Mouse (Mus musculus): ENCODE measurements around the gene Metrn. TPM values are rescaled to one million over a fixed set of nuclear protein-coding genes. Genes with fewer than 3 reads are reported as not detected.
A peak's percentile ranks its signal among the peaks of the same experiment; 100 is the strongest.

The Metrn gene
- polyA plus RNA-seq, 1 experiment from 2014 or later: 40.0 TPM

- no peaks in the 10 kb centered on the region for H3K9me3 ChIP-seq
- no peak overlapping the region for H3K4me2 ChIP-seq
- H3K4me3 ChIP-seq: no peak overlapping the region
- peaks cover 29% of the 10 kb centered on the region for H3K4me1 ChIP-seq
- ATAC-seq (ENCODE audit: insufficient number of reproducible peaks, low FRiP score, low TSS enrichment, low read depth): no peak
- no peak overlapping the region for H3K27ac ChIP-seq
- no peaks in the 10 kb centered on the region for H3K27me3 ChIP-seq
- H3K9ac ChIP-seq: no peak overlapping the region
- WGBS: 73% methylated on average over 6 of the region's 6 CpGs
- H3K36me3 ChIP-seq: peaks cover 70% of the 10 kb centered on the region
These were observed 15.6 kb downstream of the Metrn start for GRCm38 (mm10) chr17:25781339-25781738.

GRCm38 (mm10) chr17:25777948-25778347 lies 19.0 kb downstream of the Metrn start:
- Histone ChIP-seq H3K36me3 (peaks cover 59% of the 10 kb centered on the region), H3K4me2 (no peak overlapping the region), H3K4me1 (peaks cover 15% of the 10 kb centered on the region), H3K27ac (no peak overlapping the region), H3K9me3 (no peaks in the 10 kb centered on the region), H3K27me3 (no peaks in the 10 kb centered on the region), H3K4me3 (no peak overlapping the region), H3K9ac (no peak overlapping the region)
- ATAC-seq (ENCODE audit: insufficient number of reproducible peaks, low FRiP score, low TSS enrichment, low read depth): no peak
- 91% methylated on average over 5 of the region's 5 CpGs for WGBS

GRCm38 (mm10) chr17:25775318-25776062 lies 21.4 kb downstream of the Metrn start:
- ATAC-seq (ENCODE audit: insufficient number of reproducible peaks, low FRiP score, low TSS enrichment, low read depth): no peak

GRCm38 (mm10) chr17:25773549-25774120 lies 23.3 kb downstream of the Metrn start, which contains the start of gene Narfl:
TSS of gene Narfl (plus strand) at chr17:25773776.
- Histone ChIP-seq H3K27me3 (no peaks in the 10 kb centered on the region; the same call in 1 of the 2 replicates), H3K4me2 (peak within 1 kb of the TSS; percentile 58), H3K4me3 (peak within 1 kb of the TSS; percentile 74), H3K4me1 (peaks cover 12% of the 10 kb centered on the region), H3K9ac (peak within 1 kb of the TSS; percentile 80), H3K9me3 (no peaks in the 10 kb centered on the region), H3K36me3 (peaks cover 16% of the 10 kb centered on the region), H3K27ac (no peak within 1 kb of the TSS)
- ATAC-seq (ENCODE audit: insufficient number of reproducible peaks, low FRiP score, low TSS enrichment, low read depth): peak; percentile 72
- under 1% methylated on average over 37 of the region's 37 CpGs for WGBS

More at GRCm38 (mm10) chr17:25775318-25776062, 21.4 kb downstream of the Metrn start:
- H3K4me1 ChIP-seq: peaks cover 12% of the 10 kb centered on the region
- no peak overlapping the region for H3K9ac ChIP-seq
- H3K4me3 ChIP-seq: no peak overlapping the region
- WGBS: 80% methylated on average over 10 of the region's 10 CpGs
- peaks cover 34% of the 10 kb centered on the region for H3K36me3 ChIP-seq
- H3K27ac ChIP-seq: no peak overlapping the region
- no peaks in the 10 kb centered on the region for H3K9me3 ChIP-seq
- H3K4me2 ChIP-seq: no peak overlapping the region
- H3K27me3 ChIP-seq: no peaks in the 10 kb centered on the region; the same call in 1 of the 2 replicates

- no peak for ATAC-seq (ENCODE audit: insufficient number of reproducible peaks, low FRiP score, low TSS enrichment, low read depth)
- 29% methylated on average over 9 of the region's 9 CpGs for WGBS
These were observed 27.6 kb downstream of the Metrn start for GRCm38 (mm10) chr17:25769331-25769730.

GRCm38 (mm10) chr17:25765886-25766285 lies 31.1 kb downstream of the Metrn start:
- Histone ChIP-seq H3K4me2 (no peak overlapping the region), H3K9ac (no peak overlapping the region), H3K4me1 (no peaks in the 10 kb centered on the region), H3K4me3 (no peak overlapping the region), H3K27me3 (peaks cover 4% of the 10 kb centered on the region; the same call in 1 of the 2 replicates), H3K27ac (no peak overlapping the region), H3K36me3 (no peaks in the 10 kb centered on the region), H3K9me3 (no peaks in the 10 kb centered on the region)
- ATAC-seq (ENCODE audit: insufficient number of reproducible peaks, low FRiP score, low TSS enrichment, low read depth): no peak
- WGBS: 15% methylated on average over 5 of the region's 5 CpGs

More at GRCm38 (mm10) chr17:25769331-25769730, 27.6 kb downstream of the Metrn start:
- Histone ChIP-seq H3K4me1 (peaks cover 4% of the 10 kb centered on the region), H3K36me3 (no peaks in the 10 kb centered on the region), H3K9ac (no peak overlapping the region), H3K27ac (no peak overlapping the region), H3K4me3 (no peak overlapping the region), H3K9me3 (no peaks in the 10 kb centered on the region), H3K27me3 (peaks cover 4% of the 10 kb centered on the region), H3K4me2 (no peak overlapping the region)

- Histone ChIP-seq H3K27ac (no peak overlapping the region), H3K9ac (no peak overlapping the region), H3K27me3 (peaks cover 1% of the 10 kb centered on the region; the same call in 1 of the 2 replicates), H3K4me3 (no peak overlapping the region), H3K9me3 (no peaks in the 10 kb centered on the region), H3K4me1 (no peaks in the 10 kb centered on the region), H3K4me2 (no peak overlapping the region), H3K36me3 (no peaks in the 10 kb centered on the region)
- no peak for ATAC-seq (ENCODE audit: insufficient number of reproducible peaks, low FRiP score, low TSS enrichment, low read depth)
- 45% methylated on average over 3 of the region's 3 CpGs for WGBS
These were observed 34.3 kb downstream of the Metrn start for GRCm38 (mm10) chr17:25762591-25762990.

GRCm38 (mm10) chr17:25761561-25761970 lies 35.4 kb downstream of the Metrn start:
- Histone ChIP-seq H3K36me3 (no peaks in the 10 kb centered on the region), H3K4me1 (no peaks in the 10 kb centered on the region), H3K4me3 (no peak overlapping the region), H3K27ac (no peak overlapping the region), H3K4me2 (no peak overlapping the region), H3K9me3 (no peaks in the 10 kb centered on the region), H3K9ac (no peak overlapping the region), H3K27me3 (no peaks in the 10 kb centered on the region)
- no peak for ATAC-seq (ENCODE audit: insufficient number of reproducible peaks, low FRiP score, low TSS enrichment, low read depth)
- 58% methylated on average over 4 of the region's 4 CpGs for WGBS

GRCm38 (mm10) chr17:25760148-25760547 lies 36.8 kb downstream of the Metrn start:
- H3K9ac ChIP-seq: no peak overlapping the region
- no peak for ATAC-seq (ENCODE audit: insufficient number of reproducible peaks, low FRiP score, low TSS enrichment, low read depth)
- WGBS: 73% methylated on average over 8 of the region's 8 CpGs
- H3K36me3 ChIP-seq: no peaks in the 10 kb centered on the region
- no peaks in the 10 kb centered on the region for H3K9me3 ChIP-seq
- H3K27ac ChIP-seq: no peak overlapping the region
- no peak overlapping the region for H3K4me2 ChIP-seq
- H3K4me1 ChIP-seq: no peaks in the 10 kb centered on the region; the same call in 1 of the 2 replicates
- H3K4me3 ChIP-seq: no peak overlapping the region
- H3K27me3 ChIP-seq: no peaks in the 10 kb centered on the region

GRCm38 (mm10) chr17:25757691-25758090 lies 39.2 kb downstream of the Metrn start:
- H3K4me3 ChIP-seq: no peak overlapping the region
- H3K36me3 ChIP-seq: no peaks in the 10 kb centered on the region
- no peaks in the 10 kb centered on the region; the same call in 1 of the 2 replicates for H3K4me1 ChIP-seq
- H3K4me2 ChIP-seq: no peak overlapping the region
- H3K9ac ChIP-seq: no peak overlapping the region
- no peaks in the 10 kb centered on the region for H3K27me3 ChIP-seq
- no peak overlapping the region for H3K27ac ChIP-seq
- no peak for ATAC-seq (ENCODE audit: insufficient number of reproducible peaks, low FRiP score, low TSS enrichment, low read depth)
- WGBS: 55% methylated on average over 3 of the region's 3 CpGs
- no peaks in the 10 kb centered on the region for H3K9me3 ChIP-seq

- Histone ChIP-seq H3K9ac (no peak overlapping the region), H3K9me3 (no peaks in the 10 kb centered on the region), H3K4me2 (no peak overlapping the region), H3K27me3 (no peaks in the 10 kb centered on the region), H3K27ac (no peak overlapping the region), H3K36me3 (no peaks in the 10 kb centered on the region), H3K4me1 (no peaks in the 10 kb centered on the region; the same call in 1 of the 2 replicates), H3K4me3 (no peak overlapping the region)
- no peak for ATAC-seq (ENCODE audit: insufficient number of reproducible peaks, low FRiP score, low TSS enrichment, low read depth)
- WGBS: 70% methylated on average over 9 of the region's 9 CpGs
These were observed 40.3 kb downstream of the Metrn start for GRCm38 (mm10) chr17:25756378-25757242.

Measured in limb, embryonic 15.5 days (tissue).